In the genomic region with DNA sequence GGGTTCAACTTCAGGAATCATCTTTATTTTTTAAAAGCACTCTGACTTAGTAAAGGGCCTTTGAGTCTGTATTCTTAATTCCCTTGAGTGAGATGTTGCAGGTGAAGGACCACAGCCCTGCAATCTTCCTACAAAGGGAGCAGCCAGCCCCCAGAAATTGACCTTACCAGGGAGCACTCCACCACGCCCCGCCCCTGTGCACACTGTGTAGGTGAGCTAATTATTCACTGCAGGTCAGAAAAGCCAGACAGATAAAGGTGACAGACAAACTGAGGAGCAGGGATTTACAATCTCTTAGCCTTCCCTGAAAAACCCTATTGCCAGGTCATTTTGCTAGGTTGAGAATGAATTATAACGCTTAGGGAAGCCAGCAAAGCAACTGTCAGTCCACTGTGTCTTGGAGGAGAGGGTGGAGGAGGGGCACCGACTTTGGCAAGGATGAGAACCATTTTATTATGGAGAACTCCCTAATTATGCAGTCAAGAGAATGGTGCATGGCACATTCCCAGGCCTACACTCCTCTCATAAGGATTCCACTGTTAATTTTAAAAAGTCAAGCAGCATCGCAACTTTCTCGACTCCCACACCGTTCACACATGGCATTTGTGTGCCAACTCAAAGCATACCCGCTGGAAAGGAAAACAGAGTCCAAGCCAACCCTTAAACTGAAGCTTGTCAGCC, we compare ENCODE assay signal across 13 mouse cellular contexts. TPM values are rescaled to one million over a fixed set of nuclear protein-coding genes. Genes with fewer than 3 reads are reported as not detected.
A peak's percentile ranks its signal among the peaks of the same experiment; 100 is the strongest.
DNase-seq lines count a peak whose midpoint lies in the region; ATAC-seq lines count a peak whose summit lies in the region.
"Had no signal": no experiment of that assay in that cellular context is flagged by ENCODE, and none has a peak within 500 bp of the region (broad histone marks: within the 10 kb centered on the region; RNA-seq: fewer than 3 reads in every experiment).

No protein-coding gene starts in this region.

- H3K4me1 ChIP-seq in embryonic facial prominence, embryonic 13.5 days: peaks cover 9% of the 10 kb centered on the region; the same call in 1 of the 2 replicates
- H3K4me1 ChIP-seq in embryonic facial prominence, embryonic 10.5 days: 0 out of 2 replicates have a peak, but pooled peaks cover 3% of the 10 kb centered on the region
- H3K4me1 ChIP-seq: heart, embryonic 15.5 days had no signal

- no peak overlapping the region for H3K9ac ChIP-seq in embryonic facial prominence, embryonic 13.5 days
- H3K9ac ChIP-seq: heart, embryonic 15.5 days had no signal

- no peaks in the 10 kb centered on the region for H3K36me3 ChIP-seq in embryonic facial prominence, embryonic 13.5 days
- no peaks in the 10 kb centered on the region for H3K36me3 ChIP-seq in embryonic facial prominence, embryonic 10.5 days (replicated peaks)
- H3K36me3 ChIP-seq: heart, embryonic 15.5 days had no signal

- H3K4me2 ChIP-seq in embryonic facial prominence, embryonic 13.5 days: no peak overlapping the region
- H3K4me2 ChIP-seq: heart, embryonic 15.5 days had no signal

- no peak overlapping the region for H3K27ac ChIP-seq in embryonic facial prominence, embryonic 13.5 days
- no peak overlapping the region for H3K27ac ChIP-seq in embryonic facial prominence, embryonic 10.5 days (replicated peaks)
- H3K27ac ChIP-seq: heart, embryonic 15.5 days; stomach, postnatal 0 days had no signal

- ATAC-seq in embryonic facial prominence, embryonic 13.5 days (ENCODE audit: insufficient number of reproducible peaks, insufficient read depth, low FRiP score, low TSS enrichment, low read depth): 0 out of 2 replicates have a peak, but pooled peaks have one; percentile 48

- H3K4me3 ChIP-seq in embryonic facial prominence, embryonic 13.5 days: no peak overlapping the region
- H3K4me3 ChIP-seq in embryonic facial prominence, embryonic 10.5 days: no peak overlapping the region
- H3K4me3 ChIP-seq: heart, embryonic 15.5 days had no signal

- 76% methylated on average over 8 of the region's 8 CpGs for WGBS in embryonic facial prominence, embryonic 13.5 days
- WGBS in embryonic facial prominence, embryonic 10.5 days: 92% methylated on average over 8 of the region's 8 CpGs

- intact Hi-C loops in left cerebral cortex, postnatal 10 days (cut with DNase I): loop anchor here (5.0 kb wide), 1 partner anchor 42 kb away; no protein-coding TSS in a partner anchor
- intact Hi-C loops in left cerebral cortex, postnatal 14 days (cut with DNase I): no loop called here

- no peak for DNase-seq in embryonic facial prominence, embryonic 10.5 days (ENCODE audit: low spot score)
- DNase-seq in left cerebral cortex, postnatal 10 days (ENCODE audit: extremely low spot score in 1 of 2, low spot score in 2 of 2): peak; percentile 45 to 70
- no peak for DNase-seq in left cerebral cortex, adult 11 months (ENCODE audit: low spot score)
- peak; percentile 80 for DNase-seq in brain, adult 2 months (ENCODE audit: low read depth, low spot score)
- DNase-seq in left cerebral cortex, postnatal 14 days (ENCODE audit: low spot score in 2 of 2): peak; percentile 66 to 70
- DNase-seq in urinary bladder, postnatal 4 days (ENCODE audit: low spot score in 2 of 2): no peak
- DNase-seq in thymus, postnatal 4 days: no peak
- DNase-seq: gastrocnemius, postnatal 25 days; kidney, adult 9 months had no signal

- no peaks in the 10 kb centered on the region for H3K9me3 ChIP-seq in embryonic facial prominence, embryonic 13.5 days
- H3K9me3 ChIP-seq in embryonic facial prominence, embryonic 10.5 days: no peaks in the 10 kb centered on the region
- H3K9me3 ChIP-seq: heart, embryonic 15.5 days had no signal

- no peaks in the 10 kb centered on the region for H3K27me3 ChIP-seq in embryonic facial prominence, embryonic 13.5 days
- no peaks in the 10 kb centered on the region for H3K27me3 ChIP-seq in embryonic facial prominence, embryonic 10.5 days (replicated peaks; ENCODE audit: low read depth, poor library complexity, severe bottlenecking)
- H3K27me3 ChIP-seq: heart, embryonic 15.5 days had no signal

RNA-seq across cellular contexts. Expression of a gene that starts 21.4 kb away (rescaled TPM):
- 0.51 and 0.58 TPM in 2 replicates for polyA plus RNA-seq in embryonic facial prominence, embryonic 13.5 days (2015; fragmentation: Nextera tagmentation; extraction: Ambion mirVana)
- 0.24 and 0.36 TPM in 2 replicates for polyA plus RNA-seq in embryonic facial prominence, embryonic 10.5 days (2016; fragmentation: Nextera tagmentation; extraction: Ambion mirVana)
- under 1 TPM; 0.32 to 0.39 TPM for total RNA-seq in left cerebral cortex, postnatal 10 days (2021)
- total RNA-seq in left cerebral cortex, postnatal 14 days (2021): under 1 TPM; 0.23 to 0.57 TPM
- total RNA-seq: gastrocnemius, postnatal 25 days; megakaryocyte progenitor cell, adult 5-6 weeks had no signal

RNA-seq across cellular contexts. Expression of a gene that starts 51.2 kb away (rescaled TPM):
- polyA plus RNA-seq in embryonic facial prominence, embryonic 13.5 days (2015; fragmentation: Nextera tagmentation; extraction: Ambion mirVana): 19.3 and 19.6 TPM in 2 replicates
- polyA plus RNA-seq in embryonic facial prominence, embryonic 10.5 days (2016; fragmentation: Nextera tagmentation; extraction: Ambion mirVana): 24.7 and 25.5 TPM in 2 replicates
- total RNA-seq in left cerebral cortex, postnatal 10 days (2021): 1 to 10 TPM; 2.8 to 4.9 TPM
- 1 to 10 TPM; 2.4 to 3.0 TPM for total RNA-seq in left cerebral cortex, postnatal 14 days (2021)

RNA-seq across cellular contexts. Expression of a gene that starts 51.3 kb away (rescaled TPM):
- polyA plus RNA-seq in embryonic facial prominence, embryonic 13.5 days (2015; fragmentation: Nextera tagmentation; extraction: Ambion mirVana): 15.1 and 18.7 TPM in 2 replicates
- polyA plus RNA-seq in embryonic facial prominence, embryonic 10.5 days (2016; fragmentation: Nextera tagmentation; extraction: Ambion mirVana): 10.8 and 12.2 TPM in 2 replicates
- total RNA-seq in left cerebral cortex, postnatal 10 days (2021): 10 to 100 TPM; 15.9 to 20.1 TPM
- total RNA-seq in left cerebral cortex, postnatal 14 days (2021): 10 to 100 TPM; 19.3 to 21.6 TPM

Comparison
In these comparisons a context has a peak if more than half of its experiments do, and no peak if none do; other contexts are left out.
1. DNase-seq: peak in left cerebral cortex, postnatal 10 days (2 of 2), brain, adult 2 months (single experiment) and left cerebral cortex, postnatal 14 days (2 of 2); none in embryonic facial prominence, embryonic 10.5 days (single experiment), left cerebral cortex, adult 11 months (single experiment), urinary bladder, postnatal 4 days (0 of 2) and thymus, postnatal 4 days (single experiment).